Mouse (Mus musculus): Measurements from ENCODE around the gene Gtf2a1l. TPM values are rescaled to one million over a fixed set of nuclear protein-coding genes. Genes with fewer than 3 reads are reported as not detected.
A peak's percentile ranks its signal among the peaks of the same experiment; 100 is the strongest.

Gene Gtf2a1l
- polyA plus RNA-seq, 1 experiment from 2014 or later = 0.12 TPM

DNA sequence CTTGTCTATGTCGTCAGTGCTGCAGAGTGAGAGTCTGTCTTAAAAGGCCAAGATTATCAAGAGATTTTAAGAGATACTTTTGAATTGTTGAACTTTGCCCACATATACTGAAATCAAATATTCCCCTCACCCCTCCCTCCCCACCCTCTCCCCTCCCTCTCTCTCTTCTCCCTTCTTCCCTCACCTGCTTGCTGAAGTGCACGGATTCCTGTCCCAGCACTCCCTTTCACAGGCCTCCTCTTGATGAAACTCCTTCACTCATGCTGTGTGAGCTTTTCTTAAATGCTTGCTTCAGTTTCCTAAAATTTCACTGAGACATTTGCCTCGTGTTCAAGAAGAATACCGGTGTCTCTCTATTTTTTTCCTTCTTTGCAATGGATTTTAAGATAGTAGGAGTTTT is 34.7 kb downstream of the Gtf2a1l start:
- Histone ChIP-seq H3K4me1 (ENCODE audit: control insufficient read depth, insufficient read depth, low read length) (no peaks in the 10 kb centered on the region), H3K36me3 (ENCODE audit: control insufficient read depth, insufficient read depth, low read length) (no peaks in the 10 kb centered on the region), H3K9ac (ENCODE audit: low read length) (no peak overlapping the region), H3K9me3 (ENCODE audit: control insufficient read depth, low read length) (no peaks in the 10 kb centered on the region), H3K27ac (replicated peaks; ENCODE audit: low read depth, low read length) (no peak overlapping the region), H3K4me3 (ENCODE audit: low read depth, low read length) (no peak overlapping the region), H3K27me3 (ENCODE audit: control insufficient read depth, insufficient read depth, low read length) (no peaks in the 10 kb centered on the region), H3K4me2 (ENCODE audit: low read depth, severe bottlenecking) (no peak overlapping the region)
- 41% methylated on average over 4 of the region's 4 CpGs for WGBS
- no peak for DNase-seq (ENCODE audit: low spot score)
- ATAC-seq (ENCODE audit: insufficient number of reproducible peaks, low FRiP score, low TSS enrichment, low read depth) = no peak

DNA sequence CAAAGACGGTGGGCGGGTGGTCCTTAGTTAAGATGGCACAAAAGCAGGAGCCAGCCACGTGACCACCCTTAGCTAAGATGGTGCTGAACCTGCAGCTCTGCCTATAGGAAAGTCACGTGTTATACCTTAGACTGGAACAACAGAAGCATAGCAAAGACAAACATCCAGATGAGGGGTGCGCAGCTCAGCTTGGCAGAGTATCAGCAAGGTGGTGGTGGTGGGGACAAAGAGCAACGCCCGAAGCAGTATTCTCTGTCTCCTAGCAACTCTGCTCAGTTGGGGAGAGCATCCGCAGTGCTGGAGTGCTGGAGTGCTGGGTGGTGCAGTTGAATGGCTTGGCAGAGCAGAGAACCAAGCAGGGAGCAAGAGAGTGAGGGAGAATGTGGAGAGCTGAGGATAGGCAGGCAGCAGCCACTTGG is 37.8 kb downstream of the Gtf2a1l start:
- no peak for ATAC-seq (ENCODE audit: insufficient number of reproducible peaks, low FRiP score, low TSS enrichment, low read depth)
- Histone ChIP-seq H3K36me3 (ENCODE audit: control insufficient read depth, insufficient read depth, low read length) (no peaks in the 10 kb centered on the region), H3K27ac (replicated peaks; ENCODE audit: low read depth, low read length) (no peak overlapping the region), H3K4me1 (ENCODE audit: control insufficient read depth, insufficient read depth, low read length) (no peaks in the 10 kb centered on the region), H3K27me3 (ENCODE audit: control insufficient read depth, insufficient read depth, low read length) (no peaks in the 10 kb centered on the region), H3K4me2 (ENCODE audit: low read depth, severe bottlenecking) (no peak overlapping the region), H3K9me3 (ENCODE audit: control insufficient read depth, low read length) (no peaks in the 10 kb centered on the region), H3K9ac (ENCODE audit: low read length) (no peak overlapping the region), H3K4me3 (ENCODE audit: low read depth, low read length) (no peak overlapping the region)
- WGBS = 64% methylated on average over 8 of the region's 8 CpGs
- DNase-seq (ENCODE audit: low spot score) = no peak

DNA sequence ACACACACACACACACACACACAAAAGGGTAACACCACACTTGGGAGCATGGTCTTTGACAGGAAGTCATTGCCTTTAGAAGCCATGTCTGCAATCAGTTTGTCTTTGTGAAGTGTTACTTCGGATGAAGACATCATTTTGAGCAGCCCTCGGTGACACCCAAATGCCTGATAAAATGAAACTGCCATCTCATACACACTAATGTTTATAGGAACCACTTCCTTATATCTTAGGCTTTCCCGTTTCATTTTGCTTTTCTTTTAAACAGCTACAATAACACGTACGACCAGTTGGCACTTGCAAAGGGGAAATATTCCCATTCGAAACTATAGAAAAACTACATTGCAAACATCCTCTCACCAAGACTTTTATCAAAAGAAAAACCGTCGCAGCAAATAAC is 81.2 kb downstream of the Gtf2a1l start:
- 89% methylated on average over 8 of the region's 8 CpGs for WGBS
- H3K27me3 ChIP-seq (ENCODE audit: control insufficient read depth, insufficient read depth, low read length) = no peaks in the 10 kb centered on the region

DNA sequence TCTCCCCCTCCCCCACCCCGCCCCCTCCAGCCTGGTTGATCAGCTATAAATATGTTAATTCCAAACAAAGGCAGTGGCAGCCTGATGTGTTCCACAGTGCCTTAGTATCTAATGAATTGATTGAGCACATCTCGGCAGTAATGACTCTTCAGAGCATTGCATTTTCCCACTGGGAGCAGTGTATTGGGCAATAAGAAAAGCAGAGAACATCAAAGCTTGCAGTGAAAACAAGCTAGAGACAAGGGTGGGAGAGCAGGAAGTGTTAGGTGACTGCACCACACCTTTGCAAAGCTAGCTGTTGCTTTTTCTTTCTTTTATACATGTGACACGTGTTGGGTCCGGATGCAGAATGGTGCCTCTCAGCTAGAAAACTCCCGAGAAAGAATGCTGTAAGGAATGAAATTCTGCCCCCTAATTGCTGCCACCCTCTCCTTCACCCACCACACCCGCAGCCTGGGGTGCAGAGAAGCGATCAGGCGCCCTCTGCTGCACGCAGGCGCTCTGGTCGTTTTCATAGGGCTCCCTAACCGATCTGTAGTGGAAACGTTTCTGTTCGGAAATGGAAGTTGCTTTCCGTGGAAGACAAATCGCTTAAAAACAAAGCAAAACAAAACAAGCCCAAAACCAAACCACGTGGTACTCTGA is 84.5 kb downstream of the Gtf2a1l start:
- H3K4me2 ChIP-seq (ENCODE audit: low read depth, severe bottlenecking) = peak overlapping the region; percentile 32; the same call in 1 of the 2 replicates
- no peak overlapping the region for H3K4me3 ChIP-seq (ENCODE audit: low read depth, low read length)
- WGBS = 5% methylated on average over 17 of the region's 17 CpGs
- H3K27ac ChIP-seq (replicated peaks; ENCODE audit: low read depth, low read length) = no peak overlapping the region
- H3K36me3 ChIP-seq (ENCODE audit: control insufficient read depth, insufficient read depth, low read length) = no peaks in the 10 kb centered on the region
- DNase-seq (ENCODE audit: low spot score) (peak; percentile 68), ATAC-seq (ENCODE audit: insufficient number of reproducible peaks, low FRiP score, low TSS enrichment, low read depth) (peak; percentile 63; the same call in 1 of the 2 replicates)
- H3K4me1 ChIP-seq (ENCODE audit: control insufficient read depth, insufficient read depth, low read length) = peaks cover 3% of the 10 kb centered on the region; the same call in 1 of the 2 replicates
- H3K9ac ChIP-seq (ENCODE audit: low read length) = no peak overlapping the region
- H3K9me3 ChIP-seq (ENCODE audit: control insufficient read depth, low read length) = no peaks in the 10 kb centered on the region
- no peaks in the 10 kb centered on the region for H3K27me3 ChIP-seq (ENCODE audit: control insufficient read depth, insufficient read depth, low read length)

More for the DNA sequence above, 81.2 kb downstream of the Gtf2a1l start:
- H3K9ac ChIP-seq (ENCODE audit: low read length) = no peak overlapping the region
- ATAC-seq (ENCODE audit: insufficient number of reproducible peaks, low FRiP score, low TSS enrichment, low read depth) (no peak), DNase-seq (ENCODE audit: low spot score) (no peak)
- H3K9me3 ChIP-seq (ENCODE audit: control insufficient read depth, low read length) = no peaks in the 10 kb centered on the region
- no peaks in the 10 kb centered on the region for H3K36me3 ChIP-seq (ENCODE audit: control insufficient read depth, insufficient read depth, low read length)
- H3K4me2 ChIP-seq (ENCODE audit: low read depth, severe bottlenecking) = no peak overlapping the region
- no peak overlapping the region for H3K4me3 ChIP-seq (ENCODE audit: low read depth, low read length)
- peaks cover 3% of the 10 kb centered on the region; the same call in 1 of the 2 replicates for H3K4me1 ChIP-seq (ENCODE audit: control insufficient read depth, insufficient read depth, low read length)
- no peak overlapping the region for H3K27ac ChIP-seq (replicated peaks; ENCODE audit: low read depth, low read length)

DNA sequence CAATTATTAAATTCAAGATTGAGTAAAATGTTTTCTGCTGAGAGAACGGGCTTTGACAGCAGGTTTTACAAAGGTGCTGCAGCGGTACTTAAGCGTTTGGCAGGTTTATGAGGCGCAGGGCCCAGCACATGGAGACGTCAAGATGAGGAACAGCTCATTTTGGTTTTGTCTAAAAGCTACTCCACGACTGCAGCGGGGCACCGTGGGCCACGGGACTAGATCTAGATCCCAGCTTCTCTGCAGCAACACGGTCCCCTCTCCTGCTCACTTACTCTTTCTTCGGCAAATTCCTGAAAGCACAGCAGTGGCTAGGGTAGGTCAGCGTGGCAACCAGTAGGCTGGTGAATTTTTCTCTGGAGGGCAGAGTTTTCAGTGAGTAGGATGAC is 85.0 kb downstream of the Gtf2a1l start:
- H3K4me2 ChIP-seq (ENCODE audit: low read depth, severe bottlenecking) = peak overlapping the region; percentile 32; the same call in 1 of the 2 replicates
- no peak overlapping the region for H3K27ac ChIP-seq (replicated peaks; ENCODE audit: low read depth, low read length)
- peaks cover 3% of the 10 kb centered on the region; the same call in 1 of the 2 replicates for H3K4me1 ChIP-seq (ENCODE audit: control insufficient read depth, insufficient read depth, low read length)
- no peak; the same call in 1 of the 2 replicates for ATAC-seq (ENCODE audit: insufficient number of reproducible peaks, low FRiP score, low TSS enrichment, low read depth)
- H3K27me3 ChIP-seq (ENCODE audit: control insufficient read depth, insufficient read depth, low read length) = no peaks in the 10 kb centered on the region
- H3K9me3 ChIP-seq (ENCODE audit: control insufficient read depth, low read length) = no peaks in the 10 kb centered on the region
- DNase-seq (ENCODE audit: low spot score) = peak; percentile 45
- no peaks in the 10 kb centered on the region for H3K36me3 ChIP-seq (ENCODE audit: control insufficient read depth, insufficient read depth, low read length)
- 27% methylated on average over 12 of the region's 12 CpGs for WGBS
- no peak overlapping the region for H3K9ac ChIP-seq (ENCODE audit: low read length)
- no peak overlapping the region for H3K4me3 ChIP-seq (ENCODE audit: low read depth, low read length)

DNA sequence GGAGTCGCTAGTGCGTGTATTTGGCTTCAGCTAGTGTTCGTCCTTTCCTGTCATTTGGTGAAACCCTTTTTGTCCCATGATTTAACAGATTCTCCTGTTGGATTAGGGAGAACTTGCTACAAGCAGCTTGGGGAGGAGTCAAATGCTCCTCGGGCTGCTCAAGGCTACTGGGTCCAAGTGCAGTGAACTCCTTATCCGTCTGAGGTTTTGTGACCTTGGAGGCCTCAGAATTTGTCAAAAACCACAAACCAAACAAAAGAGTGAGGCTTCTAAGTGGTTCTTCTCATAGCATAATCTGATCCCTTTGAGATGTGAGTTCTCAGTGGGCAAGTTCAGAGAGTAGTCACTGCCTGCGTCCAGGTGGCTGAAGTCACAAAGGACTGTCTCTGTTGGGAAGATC is 87.3 kb downstream of the Gtf2a1l start:
- Histone ChIP-seq H3K4me1 (ENCODE audit: control insufficient read depth, insufficient read depth, low read length) (peaks cover 3% of the 10 kb centered on the region; the same call in 1 of the 2 replicates), H3K36me3 (ENCODE audit: control insufficient read depth, insufficient read depth, low read length) (no peaks in the 10 kb centered on the region), H3K4me2 (ENCODE audit: low read depth, severe bottlenecking) (no peak overlapping the region), H3K9me3 (ENCODE audit: control insufficient read depth, low read length) (no peaks in the 10 kb centered on the region), H3K9ac (ENCODE audit: low read length) (no peak overlapping the region), H3K27me3 (ENCODE audit: control insufficient read depth, insufficient read depth, low read length) (no peaks in the 10 kb centered on the region), H3K27ac (replicated peaks; ENCODE audit: low read depth, low read length) (no peak overlapping the region), H3K4me3 (ENCODE audit: low read depth, low read length) (no peak overlapping the region)
- 76% methylated on average over 6 of the region's 6 CpGs for WGBS
- ATAC-seq (ENCODE audit: insufficient number of reproducible peaks, low FRiP score, low TSS enrichment, low read depth) (no peak), DNase-seq (ENCODE audit: low spot score) (no peak)

DNA sequence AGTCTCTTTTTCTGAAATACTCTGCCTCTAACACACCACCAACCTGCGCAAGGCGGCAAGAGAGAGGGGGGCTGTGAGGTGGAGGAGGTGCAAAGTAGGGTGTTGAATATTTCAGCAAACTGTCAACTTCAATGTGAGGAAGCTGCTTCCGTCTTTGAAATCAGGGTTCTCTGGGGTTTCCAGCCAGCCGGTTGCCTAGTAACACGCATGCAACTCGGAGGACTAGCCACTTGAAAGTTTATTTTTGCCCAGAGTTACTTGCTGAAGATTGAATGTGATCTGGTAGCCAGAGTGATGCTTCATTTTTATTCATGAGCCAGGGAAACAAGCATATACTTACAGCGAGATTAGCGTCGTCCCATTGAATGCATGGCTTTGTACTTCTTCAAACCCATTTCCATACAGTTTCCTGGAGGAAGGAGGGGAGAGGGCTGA is 89.6 kb downstream of the Gtf2a1l start:
- ATAC-seq (ENCODE audit: insufficient number of reproducible peaks, low FRiP score, low TSS enrichment, low read depth) = no peak
- no peak for DNase-seq (ENCODE audit: low spot score)

DNA sequence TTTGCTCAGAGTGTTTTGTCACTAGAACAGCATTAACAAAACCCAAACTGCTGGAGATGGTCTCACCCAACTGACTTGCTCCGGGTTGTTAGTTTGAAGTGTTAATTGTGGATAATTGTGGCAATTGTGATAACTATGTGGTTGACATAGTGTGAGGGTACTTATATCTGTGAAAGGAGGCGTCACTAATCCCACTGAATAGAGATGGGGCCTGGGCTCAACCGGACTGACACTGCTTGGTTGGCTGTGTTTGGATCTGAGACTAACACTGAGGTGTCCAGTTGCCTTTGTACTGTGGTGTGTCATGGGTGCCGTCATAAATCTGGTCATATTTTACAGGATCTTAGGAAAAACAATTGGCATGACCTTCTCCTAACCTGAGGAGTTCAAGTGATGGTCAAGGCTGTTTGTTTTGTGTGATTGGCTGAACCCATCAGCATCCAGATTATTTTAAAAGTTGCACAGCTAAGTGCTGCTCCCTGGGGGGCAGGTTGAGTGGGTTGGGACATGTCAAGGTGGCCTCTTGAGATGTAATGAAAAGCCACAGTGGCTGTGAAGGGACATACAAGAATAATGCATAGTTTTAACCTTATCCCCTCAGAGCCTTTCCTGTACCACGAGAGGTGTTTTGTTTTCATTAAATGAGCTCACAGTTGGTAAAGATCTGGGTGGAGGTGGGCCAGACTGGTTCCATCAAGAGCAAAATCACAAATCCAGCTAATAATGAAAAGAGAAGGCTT is 95.1 kb downstream of the Gtf2a1l start:
- Histone ChIP-seq H3K27me3 (ENCODE audit: control insufficient read depth, insufficient read depth, low read length) (no peaks in the 10 kb centered on the region), H3K4me1 (ENCODE audit: control insufficient read depth, insufficient read depth, low read length) (no peaks in the 10 kb centered on the region), H3K27ac (replicated peaks; ENCODE audit: low read depth, low read length) (no peak overlapping the region), H3K36me3 (ENCODE audit: control insufficient read depth, insufficient read depth, low read length) (no peaks in the 10 kb centered on the region), H3K4me2 (ENCODE audit: low read depth, severe bottlenecking) (no peak overlapping the region), H3K4me3 (ENCODE audit: low read depth, low read length) (no peak overlapping the region), H3K9me3 (ENCODE audit: control insufficient read depth, low read length) (no peaks in the 10 kb centered on the region), H3K9ac (ENCODE audit: low read length) (no peak overlapping the region)
- DNase-seq (ENCODE audit: low spot score) (no peak), ATAC-seq (ENCODE audit: insufficient number of reproducible peaks, low FRiP score, low TSS enrichment, low read depth) (peak; percentile 55; the same call in 1 of the 2 replicates)
- 54% methylated on average over 5 of the region's 5 CpGs for WGBS

More for the DNA sequence above, 89.6 kb downstream of the Gtf2a1l start:
- no peaks in the 10 kb centered on the region for H3K9me3 ChIP-seq (ENCODE audit: control insufficient read depth, low read length)
- no peak overlapping the region for H3K4me3 ChIP-seq (ENCODE audit: low read depth, low read length)
- no peaks in the 10 kb centered on the region for H3K27me3 ChIP-seq (ENCODE audit: control insufficient read depth, insufficient read depth, low read length)
- 22% methylated on average over 9 of the region's 9 CpGs for WGBS
- no peaks in the 10 kb centered on the region for H3K36me3 ChIP-seq (ENCODE audit: control insufficient read depth, insufficient read depth, low read length)
- no peak overlapping the region for H3K9ac ChIP-seq (ENCODE audit: low read length)
- no peak overlapping the region for H3K4me2 ChIP-seq (ENCODE audit: low read depth, severe bottlenecking)
- H3K4me1 ChIP-seq (ENCODE audit: control insufficient read depth, insufficient read depth, low read length) = peaks cover 3% of the 10 kb centered on the region; the same call in 1 of the 2 replicates
- H3K27ac ChIP-seq (replicated peaks; ENCODE audit: low read depth, low read length) = no peak overlapping the region
